In genomic region chr6:85935646-85936045, GRCm38 (mm10) we compare ENCODE assay signal across 16 mouse cellular contexts. TPM values are rescaled to one million over a fixed set of nuclear protein-coding genes. Genes with fewer than 3 reads are reported as not detected.
DNase-seq lines count a peak whose midpoint lies in the region; TF ChIP-seq lines count a peak whose summit lies in the region.
"Had no signal": no experiment of that assay in that cellular context is flagged by ENCODE, and none has a peak within 500 bp of the region (broad histone marks: within the 10 kb centered on the region; RNA-seq: fewer than 3 reads in every experiment).

No protein-coding gene starts in this region.

- TF ChIP-seq CTCF in layer of hippocampus, adult 2 months (conservative IDR thresholded peaks at IDR 0.05) = peak; percentile 24

- H3K4me1 ChIP-seq in embryonic facial prominence, embryonic 10.5 days = peaks cover 11% of the 10 kb centered on the region
- H3K4me1 ChIP-seq: embryonic facial prominence, embryonic 12.5 days; hindbrain, embryonic 12.5 days; neural tube, embryonic 12.5 days had no signal

- H3K9me3 ChIP-seq in embryonic facial prominence, embryonic 10.5 days = no peaks in the 10 kb centered on the region
- H3K9me3 ChIP-seq: embryonic facial prominence, embryonic 12.5 days; heart, embryonic 12.5 days; hindbrain, embryonic 12.5 days; lung, embryonic 15.5 days; midbrain, embryonic 12.5 days; neural tube, embryonic 12.5 days had no signal

- H3K27ac ChIP-seq in layer of hippocampus, adult 2 months = no peak overlapping the region
- no peak overlapping the region for H3K27ac ChIP-seq in embryonic facial prominence, embryonic 10.5 days (replicated peaks)
- H3K27ac ChIP-seq: embryonic facial prominence, embryonic 12.5 days; hindbrain, embryonic 12.5 days; midbrain, embryonic 12.5 days; neural tube, embryonic 12.5 days had no signal

- no peak for DNase-seq in layer of hippocampus, adult 2 months (ENCODE audit: low spot score in 2 of 2)
- no peak for DNase-seq in layer of hippocampus, adult 8-10 months (ENCODE audit: low spot score in 2 of 2)
- DNase-seq in thymus, postnatal 0 days (ENCODE audit: low spot score) = peak; percentile 63
- DNase-seq in thymus, postnatal 10 days (ENCODE audit: low spot score in 2 of 2) = no peak
- peak; percentile 36 for DNase-seq in induced T-regulatory cell, adult 2 months (ENCODE audit: low read depth)
- DNase-seq in layer of hippocampus, adult 18-20 months (ENCODE audit: low spot score in 2 of 2) = no peak
- DNase-seq in embryonic facial prominence, embryonic 10.5 days (ENCODE audit: low spot score) = no peak
- DNase-seq: cerebellum, adult 9-11 months; gastrocnemius, postnatal 14 days; left cerebral cortex, postnatal 4 days had no signal

- no peak overlapping the region for H3K4me3 ChIP-seq in layer of hippocampus, adult 2 months
- H3K4me3 ChIP-seq in embryonic facial prominence, embryonic 10.5 days = no peak overlapping the region
- H3K4me3 ChIP-seq: embryonic facial prominence, embryonic 12.5 days had no signal

- no peaks in the 10 kb centered on the region for H3K27me3 ChIP-seq in embryonic facial prominence, embryonic 10.5 days (replicated peaks; ENCODE audit: low read depth, poor library complexity, severe bottlenecking)
- H3K27me3 ChIP-seq: embryonic facial prominence, embryonic 12.5 days; heart, embryonic 12.5 days; hindbrain, embryonic 12.5 days; lung, embryonic 15.5 days; midbrain, embryonic 12.5 days; neural tube, embryonic 12.5 days had no signal

- H3K36me3 ChIP-seq in embryonic facial prominence, embryonic 10.5 days (replicated peaks) = peaks cover 18% of the 10 kb centered on the region
- H3K36me3 ChIP-seq: lung, embryonic 15.5 days had no signal

- WGBS in embryonic facial prominence, embryonic 10.5 days = 69% methylated on average over 3 of the region's 3 CpGs

RNA-seq across cellular contexts. Expression of gene Nat8f1, which starts 20.2 kb away (rescaled TPM):
- 10 to 100 TPM; 30.2 to 31.2 TPM for total RNA-seq in layer of hippocampus, adult 2 months (2021)
- total RNA-seq in layer of hippocampus, adult 8-10 months (2022) = 10 to 100 TPM; 22.5 to 35.0 (median 27.1) TPM
- 8.6 and 9.5 TPM in 2 replicates for polyA plus RNA-seq in thymus, postnatal 0 days (2015; fragmentation: Nextera tagmentation; extraction: Ambion mirVana)
- total RNA-seq in layer of hippocampus, adult 18-20 months (2021) = 10 to 100 TPM; 24.8 to 28.5 TPM
- polyA plus RNA-seq in embryonic facial prominence, embryonic 10.5 days (2016; fragmentation: Nextera tagmentation; extraction: Ambion mirVana) = 3.8 and 5.5 TPM in 2 replicates

RNA-seq across cellular contexts. Expression of gene Tprkb, which starts 24.0 kb away (rescaled TPM):
- total RNA-seq in layer of hippocampus, adult 2 months (2021) = 10 to 100 TPM; 80.4 to 90.2 TPM
- total RNA-seq in layer of hippocampus, adult 8-10 months (2022) = 100 to 1,000 TPM in 1 of 4 experiments, 10 to 100 TPM in 3; 65.5 to 103 (median 79.0) TPM
- polyA plus RNA-seq in thymus, postnatal 0 days (2015; fragmentation: Nextera tagmentation; extraction: Ambion mirVana) = 33.6 and 44.3 TPM in 2 replicates
- total RNA-seq in layer of hippocampus, adult 18-20 months (2021) = 10 to 100 TPM; 81.6 to 98.0 TPM
- polyA plus RNA-seq in embryonic facial prominence, embryonic 10.5 days (2016; fragmentation: Nextera tagmentation; extraction: Ambion mirVana) = 29.0 and 36.7 TPM in 2 replicates

RNA-seq across cellular contexts. Expression of gene Dusp11, which starts 25.8 kb away (rescaled TPM):
- 10 to 100 TPM; 77.9 to 85.5 TPM for total RNA-seq in layer of hippocampus, adult 2 months (2021)
- total RNA-seq in layer of hippocampus, adult 8-10 months (2022) = 100 to 1,000 TPM in 1 of 4 experiments, 10 to 100 TPM in 3; 67.2 to 128 (median 86.1) TPM
- polyA plus RNA-seq in thymus, postnatal 0 days (2015; fragmentation: Nextera tagmentation; extraction: Ambion mirVana) = 77.1 and 80.9 TPM in 2 replicates
- 10 to 100 TPM; 71.2 to 76.1 TPM for total RNA-seq in layer of hippocampus, adult 18-20 months (2021)
- polyA plus RNA-seq in embryonic facial prominence, embryonic 10.5 days (2016; fragmentation: Nextera tagmentation; extraction: Ambion mirVana) = 38.7 and 39.9 TPM in 2 replicates

RNA-seq across cellular contexts. Expression of gene Nat8f4, which starts 31.0 kb away (rescaled TPM):
- 1 to 10 TPM; 7.7 to 7.9 TPM for total RNA-seq in layer of hippocampus, adult 2 months (2021)
- 1 to 10 TPM; 6.0 to 10.0 (median 8.9) TPM for total RNA-seq in layer of hippocampus, adult 8-10 months (2022)
- 3.1 and 4.3 TPM in 2 replicates for polyA plus RNA-seq in thymus, postnatal 0 days (2015; fragmentation: Nextera tagmentation; extraction: Ambion mirVana)
- total RNA-seq in layer of hippocampus, adult 18-20 months (2021) = 1 to 10 TPM; 7.6 to 8.5 TPM
- polyA plus RNA-seq in embryonic facial prominence, embryonic 10.5 days (2016; fragmentation: Nextera tagmentation; extraction: Ambion mirVana) = 2.8 and 3.3 TPM in 2 replicates

Comparison
In these comparisons a context has a peak if more than half of its experiments do, and no peak if none do; other contexts are left out.
1. DNase-seq: peak in thymus, postnatal 0 days (single experiment) and induced T-regulatory cell, adult 2 months (single experiment); none in layer of hippocampus, adult 2 months (0 of 2), layer of hippocampus, adult 8-10 months (0 of 2), thymus, postnatal 10 days (0 of 2), layer of hippocampus, adult 18-20 months (0 of 2) and embryonic facial prominence, embryonic 10.5 days (single experiment).